Mouse (Mus musculus) stomach, embryonic 16.5 days (tissue): ENCODE measurements around the gene Gm27027. TPM values are rescaled to one million over a fixed set of nuclear protein-coding genes. Genes with fewer than 3 reads are reported as not detected.
A peak's percentile ranks its signal among the peaks of the same experiment; 100 is the strongest.

Source experiments
- ATAC-seq: fragments of 200-750 bp; cut with Nextera tagmentation; 2 replicates; pipeline ENCODE4 v1.8.0; 2017; ENCODE audit warnings: moderate number of reproducible peaks, moderate TSS enrichment; ENCODE audit not compliant: insufficient read depth, low FRiP score
- H3K27ac ChIP-seq: fragments of 300-500 bp; sonication (generic); 2 replicates; pipeline ENCODE4 v1.5.1; 2014; ENCODE audit warnings: low read length
- H3K27me3 ChIP-seq: fragments of 300-500 bp; sonication (generic); 2 replicates; pipeline ENCODE4 v1.6.1; 2014; ENCODE audit warnings: low read length, control low read depth, mixed read lengths; ENCODE audit not compliant: control insufficient read depth, insufficient read depth
- H3K36me3 ChIP-seq: fragments of 300-500 bp; sonication (generic); 2 replicates; pipeline ENCODE4 v1.6.1; 2014; ENCODE audit warnings: low read length; ENCODE audit not compliant: control insufficient read depth, insufficient read depth
- H3K4me1 ChIP-seq: fragments of 300-500 bp; sonication (generic); 2 replicates; pipeline ENCODE4 v1.6.1; 2014; ENCODE audit warnings: low read length, control low read depth, mixed read lengths; ENCODE audit not compliant: control insufficient read depth, insufficient read depth
- H3K4me2 ChIP-seq: fragments of 300-500 bp; sonication (generic); 2 replicates; pipeline ENCODE4 v1.6.1; 2014; ENCODE audit warnings: low read depth, low read length, mixed read lengths
- H3K4me3 ChIP-seq: fragments of 300-500 bp; sonication (generic); replicated peaks from 2 replicates; pipeline ENCODE4 v1.5.1; 2014; ENCODE audit warnings: mild to moderate bottlenecking, low read length
- H3K9ac ChIP-seq: fragments of 300-500 bp; sonication (generic); 2 replicates; pipeline ENCODE4 v1.6.1; 2014; ENCODE audit warnings: low read length
- H3K9me3 ChIP-seq: fragments of 300-500 bp; sonication (generic); replicated peaks from 2 replicates; pipeline ENCODE4 v1.6.1; 2016; ENCODE audit warnings: low read length, control low read depth; ENCODE audit not compliant: control insufficient read depth
- WGBS: fragments of 180-500 bp; shearing (Covaris S2); extraction: QIAGEN DNeasy Blood & Tissue Kit; methylation state at CpG from one replicate; pipeline ENCODE4 v1.1.7; 2014; 5-methylcytosine and 5-hydroxymethylcytosine counted together
- polyA plus RNA-seq: library from polyadenylated mRNA; unstranded; fragments of >200 nt; fragmentation: Nextera tagmentation; extraction: Ambion mirVana; gene quantifications from 2 replicates; pipeline ENCODE4 v1.2.1, GENCODE M21; 2015

Gene Gm27027
- polyA plus RNA-seq, 1 experiment from 2014 or later, result not detected

DNA sequence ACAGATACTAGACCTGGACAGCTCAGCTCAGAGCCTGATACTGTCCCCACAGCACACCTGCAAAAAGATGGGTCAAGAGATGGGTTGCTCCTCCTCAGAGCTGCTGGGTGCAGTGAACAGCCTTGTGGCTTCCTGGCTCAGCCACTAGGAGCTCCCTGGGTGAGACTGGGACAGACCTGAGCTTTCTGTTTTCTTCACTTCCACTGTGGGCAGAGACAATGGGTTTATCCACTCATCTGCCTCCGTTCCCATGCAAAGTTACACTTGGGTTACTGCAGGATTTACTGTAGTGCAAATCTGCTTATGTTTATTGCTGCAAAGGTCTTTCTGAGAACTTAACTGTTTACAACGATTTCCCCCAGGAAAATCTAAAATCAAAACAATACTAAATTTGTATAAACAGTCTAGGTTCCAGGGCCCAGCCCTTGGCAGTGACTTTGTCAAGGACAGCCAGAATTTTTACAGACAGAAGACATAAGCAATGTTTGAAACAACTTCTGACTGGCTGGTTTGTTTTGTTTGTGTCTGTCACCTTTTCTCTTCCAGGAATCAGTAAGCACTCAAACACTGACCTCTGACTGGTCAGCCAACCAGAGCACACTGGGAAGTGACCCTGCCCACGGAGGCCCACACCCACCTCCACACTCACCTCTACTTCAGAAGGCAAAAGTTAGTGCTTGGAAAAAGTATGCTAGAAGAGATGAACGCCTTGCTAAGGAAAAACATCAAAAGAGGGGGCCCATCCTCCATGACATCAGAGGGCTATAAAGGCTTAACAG, 13.5 kb downstream of the Gm27027 start:
- Histone ChIP-seq H3K4me3 (no peak overlapping the region), H3K4me2 (no peak overlapping the region), H3K36me3 (no peaks in the 10 kb centered on the region), H3K27me3 (no peaks in the 10 kb centered on the region), H3K4me1 (peaks cover 16% of the 10 kb centered on the region), H3K27ac (peak overlapping the region; percentile 59; the same call in 1 of the 2 replicates), H3K9me3 (no peaks in the 10 kb centered on the region), H3K9ac (no peak overlapping the region)
- 50% methylated on average over 4 of the region's 4 CpGs for WGBS
- ATAC-seq, result no peak; the same call in 1 of the 2 replicates

DNA sequence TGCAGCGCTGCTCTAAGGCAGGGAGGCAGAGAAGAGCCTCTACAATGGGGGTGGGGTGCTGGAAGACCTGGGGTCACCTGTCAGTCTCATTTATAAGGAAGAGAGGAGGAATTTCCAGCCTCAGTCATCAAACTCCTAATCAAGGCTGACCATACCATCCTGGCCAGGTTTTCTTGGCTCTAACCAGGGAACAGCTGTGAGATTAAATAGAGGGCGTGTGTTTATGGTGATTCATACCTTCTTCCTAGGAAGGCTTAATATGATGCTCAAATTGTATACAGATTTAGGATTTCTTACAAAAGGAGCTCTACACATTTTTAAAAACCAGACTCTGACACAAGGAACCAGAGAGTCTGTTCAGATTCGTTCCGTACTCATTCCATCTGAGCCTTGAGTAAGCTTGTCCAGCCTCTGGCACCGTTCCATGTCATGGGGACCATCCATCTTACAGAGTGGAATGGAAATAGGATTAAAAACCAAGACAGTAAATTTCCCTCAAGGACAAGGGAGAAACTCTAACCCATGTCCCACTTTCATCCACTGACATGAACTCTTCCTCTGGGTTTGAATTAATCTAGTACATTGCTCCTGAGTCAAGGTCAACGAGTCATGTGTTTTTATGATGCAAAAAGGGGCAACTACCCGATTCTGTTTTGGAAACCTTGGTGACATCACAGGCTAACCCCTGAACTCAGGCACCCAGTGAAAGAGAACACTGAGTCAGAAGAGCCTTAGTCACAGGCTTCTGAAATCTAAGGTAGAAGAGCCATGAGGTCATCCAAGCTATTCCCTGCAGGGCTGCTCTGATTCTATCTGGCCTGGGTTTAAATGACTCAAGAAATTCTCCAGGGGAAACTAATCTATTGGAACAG, 16.7 kb downstream of the Gm27027 start:
- H3K9me3 ChIP-seq, result no peaks in the 10 kb centered on the region
- H3K4me2 ChIP-seq, result no peak overlapping the region
- H3K27ac ChIP-seq, result peak overlapping the region; percentile 84
- WGBS, result 52% methylated on average over 7 of the region's 7 CpGs
- H3K27me3 ChIP-seq, result no peaks in the 10 kb centered on the region
- no peak for ATAC-seq
- no peak overlapping the region for H3K9ac ChIP-seq
- no peak overlapping the region for H3K4me3 ChIP-seq
- peaks cover 42% of the 10 kb centered on the region for H3K4me1 ChIP-seq
- no peaks in the 10 kb centered on the region for H3K36me3 ChIP-seq

- peaks cover 40% of the 10 kb centered on the region for H3K4me1 ChIP-seq
- H3K27me3 ChIP-seq, result no peaks in the 10 kb centered on the region
- ATAC-seq, result peak; percentile 46; the same call in 1 of the 2 replicates
- peak overlapping the region; percentile 72 for H3K9ac ChIP-seq
- peak overlapping the region; percentile 82 for H3K4me2 ChIP-seq
- peak overlapping the region; percentile 45 for H3K4me3 ChIP-seq
- 3% methylated on average over 37 of the region's 37 CpGs for WGBS
- H3K9me3 ChIP-seq, result no peaks in the 10 kb centered on the region
- H3K36me3 ChIP-seq, result no peaks in the 10 kb centered on the region
- H3K27ac ChIP-seq, result peak overlapping the region; percentile 81
Observed at GRCm38 (mm10) chr2:93976436-93977252, 19.5 kb downstream of the Gm27027 start.

DNA sequence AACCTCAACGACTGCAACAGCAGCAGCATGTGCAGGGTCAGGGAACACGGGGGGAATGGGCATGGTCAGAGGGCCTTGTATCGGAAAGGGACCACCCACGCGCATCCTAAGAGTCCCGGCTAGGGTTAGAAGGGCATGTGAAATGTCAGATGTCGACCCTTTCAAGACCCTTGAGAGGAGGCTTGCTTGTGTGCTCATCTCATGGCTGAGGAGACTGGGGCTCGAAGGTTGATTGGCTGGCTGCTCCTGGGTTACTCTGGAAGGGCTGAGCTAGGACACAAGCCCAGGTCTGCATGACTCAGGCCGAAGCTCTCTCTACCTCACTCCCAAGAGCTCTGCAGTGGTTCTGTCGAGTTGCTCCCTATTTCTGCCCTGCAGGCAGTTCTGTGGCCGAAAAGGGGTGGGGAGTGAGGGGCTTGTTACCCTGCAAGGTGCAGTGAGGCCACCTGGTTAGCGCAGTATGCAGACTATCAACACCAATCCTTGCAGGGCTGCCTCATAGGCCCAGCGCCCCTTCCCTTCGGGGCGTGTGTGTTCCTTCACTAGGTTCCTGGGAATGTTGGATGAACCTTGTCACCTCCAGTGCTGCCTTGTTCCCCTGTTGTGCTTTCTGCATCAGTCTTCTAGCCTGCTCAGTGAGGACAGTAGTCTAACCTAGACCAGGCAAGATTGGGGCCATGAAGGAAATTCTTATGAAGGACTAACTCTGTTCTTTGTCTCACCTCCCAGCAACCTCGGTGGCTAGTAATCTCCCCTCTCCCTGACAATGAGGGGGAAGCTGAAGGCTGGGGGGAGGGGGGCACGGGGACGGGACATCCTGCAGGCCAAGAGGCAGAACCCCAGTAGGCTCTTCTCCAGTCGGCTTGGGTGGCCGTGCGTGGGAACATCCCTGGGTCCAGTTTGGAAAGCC, 20.4 kb downstream of the Gm27027 start:
- H3K27ac ChIP-seq, result peak overlapping the region; percentile 81
- peak; percentile 11; the same call in 1 of the 2 replicates for ATAC-seq
- WGBS, result 26% methylated on average over 21 of the region's 21 CpGs
- H3K27me3 ChIP-seq, result no peaks in the 10 kb centered on the region
- H3K9ac ChIP-seq, result peak overlapping the region; percentile 72
- H3K9me3 ChIP-seq, result no peaks in the 10 kb centered on the region
- H3K4me1 ChIP-seq, result peaks cover 40% of the 10 kb centered on the region
- peak overlapping the region; percentile 45 for H3K4me3 ChIP-seq
- no peaks in the 10 kb centered on the region for H3K36me3 ChIP-seq
- H3K4me2 ChIP-seq, result peak overlapping the region; percentile 82

- Histone ChIP-seq H3K4me3 (no peak overlapping the region), H3K9me3 (no peaks in the 10 kb centered on the region), H3K4me1 (peaks cover 37% of the 10 kb centered on the region), H3K27ac (0 out of 2 replicates have a peak overlapping the region, but pooled peaks have one; percentile 81), H3K36me3 (no peaks in the 10 kb centered on the region), H3K4me2 (no peak overlapping the region), H3K27me3 (no peaks in the 10 kb centered on the region), H3K9ac (no peak overlapping the region)
- WGBS, result 46% methylated on average over 7 of the region's 7 CpGs
- ATAC-seq, result no peak
Observed at GRCm38 (mm10) chr2:93975041-93975440, 21.1 kb downstream of the Gm27027 start.

DNA sequence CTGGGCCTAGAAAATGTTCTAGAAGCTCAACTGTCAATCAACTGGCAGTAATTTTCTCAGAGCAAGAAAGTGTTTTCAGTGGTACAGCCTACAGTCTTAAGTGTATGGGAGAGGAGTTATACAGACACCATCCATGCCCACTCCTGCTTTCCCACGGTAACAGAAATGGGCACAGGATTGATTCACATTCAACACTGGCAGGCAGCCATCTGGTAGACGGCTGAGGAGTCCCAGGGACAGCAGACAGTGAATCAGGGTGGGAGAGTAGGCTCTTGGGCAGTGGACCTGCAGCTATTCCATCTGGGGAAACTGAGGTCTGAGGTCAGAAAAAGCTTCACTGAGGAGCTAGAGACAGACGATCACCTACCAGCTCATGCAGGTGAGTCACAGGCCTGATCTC, 24.5 kb downstream of the Gm27027 start:
- Histone ChIP-seq H3K9me3 (no peaks in the 10 kb centered on the region), H3K36me3 (no peaks in the 10 kb centered on the region), H3K4me2 (no peak overlapping the region), H3K4me3 (no peak overlapping the region), H3K27ac (no peak overlapping the region), H3K9ac (no peak overlapping the region), H3K27me3 (no peaks in the 10 kb centered on the region), H3K4me1 (peaks cover 16% of the 10 kb centered on the region)
- 65% methylated on average over 3 of the region's 3 CpGs for WGBS
- ATAC-seq, result no peak

DNA sequence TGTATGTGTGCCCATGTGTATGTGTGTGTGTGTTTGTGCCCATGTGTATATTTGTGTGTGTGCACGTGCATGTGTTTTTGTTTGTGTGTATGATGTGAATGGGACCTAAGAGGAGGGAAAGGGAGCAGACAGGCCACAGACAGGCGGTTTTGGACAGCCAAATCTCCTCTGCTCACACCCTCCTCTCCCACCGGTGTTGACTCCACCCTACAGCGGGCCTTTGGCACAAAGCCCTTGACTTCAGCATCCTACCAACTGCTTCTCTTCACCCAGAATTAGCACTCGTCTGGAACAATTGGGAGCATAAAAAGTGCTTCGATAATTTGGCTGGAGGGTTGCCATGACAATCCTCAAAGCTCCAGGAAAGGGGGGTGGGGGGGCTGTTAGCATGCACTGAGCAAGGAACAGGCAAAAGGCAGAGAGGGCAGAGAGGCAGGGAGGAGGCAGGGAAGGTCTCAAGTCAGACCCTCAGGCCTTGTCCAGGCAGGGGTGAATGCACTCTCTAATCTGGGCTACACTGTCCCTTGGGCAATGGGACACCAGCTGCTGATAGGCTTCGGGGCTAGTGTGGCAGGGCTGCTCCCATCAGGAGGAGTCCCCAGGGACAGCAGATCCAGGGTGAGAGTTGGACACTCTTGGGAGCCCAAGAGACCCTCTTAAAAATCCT, 31.5 kb downstream of the Gm27027 start:
- no peak overlapping the region for H3K9ac ChIP-seq

DNA sequence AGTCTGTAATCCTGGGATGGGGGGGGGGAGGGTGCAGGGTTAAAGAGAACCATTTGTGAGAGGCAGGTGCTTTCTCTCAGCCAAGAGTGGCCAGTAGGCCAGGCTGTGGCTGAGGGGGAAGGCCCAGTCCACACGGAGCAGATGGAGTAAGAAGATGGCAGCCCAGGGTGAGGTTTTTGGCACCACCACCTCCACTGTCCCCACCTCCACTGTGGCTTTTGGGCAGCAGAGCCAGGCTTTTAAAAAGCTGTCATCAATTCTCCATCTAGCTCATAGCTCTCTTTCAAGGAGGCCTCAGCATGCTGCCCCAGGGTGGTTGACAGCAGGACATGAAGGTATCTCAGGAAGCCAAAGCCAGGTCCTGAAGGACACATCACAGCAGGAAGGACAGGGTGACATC, 32.4 kb downstream of the Gm27027 start:
- Histone ChIP-seq H3K36me3 (no peaks in the 10 kb centered on the region), H3K9me3 (no peaks in the 10 kb centered on the region), H3K27me3 (no peaks in the 10 kb centered on the region), H3K9ac (no peak overlapping the region), H3K4me3 (no peak overlapping the region), H3K4me1 (no peaks in the 10 kb centered on the region), H3K4me2 (no peak overlapping the region), H3K27ac (no peak overlapping the region)
- ATAC-seq, result no peak
- whole genome bisulfite sequencing, result 73% methylated on average over 1 of the region's 1 CpGs

More for the DNA sequence above, 31.5 kb downstream of the Gm27027 start:
- Histone ChIP-seq H3K4me3 (no peak overlapping the region), H3K4me1 (no peaks in the 10 kb centered on the region), H3K9me3 (no peaks in the 10 kb centered on the region), H3K27ac (no peak overlapping the region), H3K4me2 (no peak overlapping the region), H3K36me3 (no peaks in the 10 kb centered on the region), H3K27me3 (no peaks in the 10 kb centered on the region)
- ATAC-seq, result no peak
- 49% methylated on average over 7 of the region's 7 CpGs for WGBS
